Mouse (Mus musculus): Measurements from ENCODE around the gene Ifnar1.

DNA sequence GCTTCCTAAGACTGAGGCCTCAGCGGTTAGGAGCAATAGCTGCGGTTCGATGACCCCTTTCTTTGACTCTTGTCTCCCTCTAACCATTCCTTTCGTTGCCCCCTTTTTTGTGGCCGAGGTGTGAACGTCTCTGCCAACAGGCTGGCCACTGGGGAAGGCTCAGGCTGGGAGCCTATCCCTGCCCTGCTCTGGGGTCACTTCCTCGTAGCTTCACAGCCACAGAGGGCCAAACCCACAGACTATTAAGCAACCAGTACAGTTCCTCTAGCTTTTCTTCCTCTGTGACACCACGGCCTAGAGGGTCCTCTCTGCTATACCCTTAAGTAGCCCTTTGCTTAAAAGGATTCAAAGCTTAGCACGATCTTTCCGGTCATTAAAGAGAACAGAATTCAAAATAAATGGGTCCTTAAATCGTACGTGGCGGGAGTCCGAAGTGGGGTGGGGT lies 61.4 kb downstream of the Ifnar1 start:
- TF ChIP-seq CTCF (IDR thresholded peaks at IDR 0.05; ENCODE audit: low read depth), result no peak
- TF ChIP-seq EP300 (optimal IDR thresholded peaks at IDR 0.05), result no peak
